Mouse (Mus musculus) liver, embryonic 15.5 days (tissue): ENCODE data around the gene Padi4. TPM values are rescaled to one million over a fixed set of nuclear protein-coding genes. Genes with fewer than 3 reads are reported as not detected.

Source experiments
- ATAC-seq: fragments of 200-750 bp; cut with Nextera tagmentation; 2 replicates; pipeline ENCODE4 v1.8.0; 2017; ENCODE audit warnings: moderate number of reproducible peaks, mild to moderate bottlenecking, moderate library complexity; ENCODE audit not compliant: insufficient read depth
- H3K27ac ChIP-seq: fragments of 300-500 bp; sonication (generic); replicated peaks from 2 replicates; pipeline ENCODE4 v1.5.1; 2015; ENCODE audit warnings: mild to moderate bottlenecking, inconsistent platforms
- H3K27me3 ChIP-seq: fragments of 300-500 bp; sonication (generic); 2 replicates; pipeline ENCODE4 v1.6.1; 2015; ENCODE audit warnings: mild to moderate bottlenecking, inconsistent platforms
- H3K36me3 ChIP-seq: fragments of 300-500 bp; sonication (generic); replicated peaks from 2 replicates; pipeline ENCODE4 v1.6.1; 2015; ENCODE audit warnings: moderate library complexity, mild to moderate bottlenecking, inconsistent platforms
- H3K4me1 ChIP-seq: fragments of 300-500 bp; sonication (generic); replicated peaks from 2 replicates; pipeline ENCODE4 v1.6.1; 2015; ENCODE audit warnings: inconsistent platforms
- H3K4me2 ChIP-seq: fragments of 300-500 bp; sonication (generic); 2 replicates; pipeline ENCODE4 v1.6.1; 2015; ENCODE audit warnings: moderate library complexity, mild to moderate bottlenecking, inconsistent platforms
- H3K4me3 ChIP-seq: fragments of 300-500 bp; sonication (generic); replicated peaks from 2 replicates; pipeline ENCODE4 v1.5.1; 2015; ENCODE audit warnings: mild to moderate bottlenecking, inconsistent platforms
- H3K9ac ChIP-seq: fragments of 300-500 bp; sonication (generic); 2 replicates; pipeline ENCODE4 v1.6.1; 2015; ENCODE audit warnings: moderate library complexity, mild to moderate bottlenecking, inconsistent platforms
- H3K9me3 ChIP-seq: fragments of 300-500 bp; sonication (generic); replicated peaks from 2 replicates; pipeline ENCODE4 v1.6.1; 2016; ENCODE audit warnings: inconsistent platforms
- WGBS: fragments of 180-500 bp; shearing (Covaris S2); methylation state at CpG from one replicate; pipeline ENCODE4 v1.1.7; 2015; ENCODE audit warnings: mixed read lengths; ENCODE audit not compliant: insufficient replicate concordance; 5-methylcytosine and 5-hydroxymethylcytosine counted together
- polyA plus RNA-seq: library from polyadenylated mRNA; unstranded; fragments of >200 nt; fragmentation: Nextera tagmentation; extraction: Ambion mirVana; gene quantifications from 2 replicates; pipeline ENCODE4 v1.2.1, GENCODE M21; 2015

Padi4 gene
- polyA plus RNA-seq, result 2.8 and 4.1 TPM in 2 replicates

GRCm38 (mm10) chr4:140774025-140774800 is at the start of gene Padi4:
TSS of gene Padi4 (minus strand) at chr4:140774236.
- H3K27ac ChIP-seq, result no peak within 1 kb of the TSS
- H3K4me3 ChIP-seq, result 0 out of 2 replicates have a peak within 1 kb of the TSS, but pooled peaks have one; percentile 8
- WGBS, result 70% methylated on average over 21 of the region's 21 CpGs
- no peaks in the 10 kb centered on the region for H3K9me3 ChIP-seq
- no peak within 1 kb of the TSS for H3K4me2 ChIP-seq
- no peaks in the 10 kb centered on the region for H3K36me3 ChIP-seq
- no peaks in the 10 kb centered on the region for H3K27me3 ChIP-seq
- H3K4me1 ChIP-seq, result peaks cover 25% of the 10 kb centered on the region
- no peak within 1 kb of the TSS for H3K9ac ChIP-seq
- ATAC-seq, result no peak

- peaks cover 10% of the 10 kb centered on the region for H3K27me3 ChIP-seq
- no peak overlapping the region for H3K27ac ChIP-seq
- no peak overlapping the region for H3K4me3 ChIP-seq
- H3K4me1 ChIP-seq, result peaks cover 3% of the 10 kb centered on the region
- no peak for ATAC-seq
- WGBS, result 51% methylated on average over 5 of the region's 5 CpGs
- H3K36me3 ChIP-seq, result no peaks in the 10 kb centered on the region
- H3K4me2 ChIP-seq, result no peak overlapping the region
- no peaks in the 10 kb centered on the region for H3K9me3 ChIP-seq
- no peak overlapping the region for H3K9ac ChIP-seq
These were observed 48.0 kb upstream of the Padi4 start for GRCm38 (mm10) chr4:140821988-140822387.

- Histone ChIP-seq H3K27me3 (peaks cover 15% of the 10 kb centered on the region), H3K4me1 (peaks cover 48% of the 10 kb centered on the region), H3K4me3 (no peak overlapping the region), H3K9me3 (no peaks in the 10 kb centered on the region), H3K9ac (no peak overlapping the region), H3K36me3 (no peaks in the 10 kb centered on the region), H3K4me2 (no peak overlapping the region), H3K27ac (no peak overlapping the region)
- 89% methylated on average over 8 of the region's 8 CpGs for WGBS
- no peak for ATAC-seq
These were observed 43.4 kb upstream of the Padi4 start for GRCm38 (mm10) chr4:140817413-140817812.

- Histone ChIP-seq H3K4me3 (no peak overlapping the region), H3K4me2 (peak overlapping the region; percentile 40), H3K27me3 (peaks cover 26% of the 10 kb centered on the region), H3K9me3 (no peaks in the 10 kb centered on the region), H3K9ac (peak overlapping the region; percentile 3; the same call in 1 of the 2 replicates), H3K36me3 (no peaks in the 10 kb centered on the region), H3K4me1 (peaks cover 60% of the 10 kb centered on the region), H3K27ac (no peak overlapping the region)
- WGBS, result 7% methylated on average over 10 of the region's 10 CpGs
- peak; percentile 23; the same call in 1 of the 2 replicates for ATAC-seq
These were observed 42.2 kb upstream of the Padi4 start for GRCm38 (mm10) chr4:140815996-140816917.

- H3K27me3 ChIP-seq, result peaks cover 26% of the 10 kb centered on the region
- 20% methylated on average over 5 of the region's 5 CpGs for WGBS
- peak overlapping the region; percentile 92; the same call in 1 of the 2 replicates for H3K4me2 ChIP-seq
- H3K36me3 ChIP-seq, result no peaks in the 10 kb centered on the region
- no peak for ATAC-seq
- H3K9ac ChIP-seq, result no peak overlapping the region
- peaks cover 66% of the 10 kb centered on the region for H3K4me1 ChIP-seq
- H3K9me3 ChIP-seq, result no peaks in the 10 kb centered on the region
- H3K27ac ChIP-seq, result no peak overlapping the region
- H3K4me3 ChIP-seq, result no peak overlapping the region
These were observed 41.5 kb upstream of the Padi4 start for GRCm38 (mm10) chr4:140815496-140815895.

- peak overlapping the region; percentile 63 for H3K9ac ChIP-seq
- peaks cover 28% of the 10 kb centered on the region for H3K27me3 ChIP-seq
- H3K4me2 ChIP-seq, result peak overlapping the region; percentile 92
- 22% methylated on average over 36 of the region's 36 CpGs for WGBS
- peak overlapping the region; percentile 64 for H3K4me3 ChIP-seq
- no peaks in the 10 kb centered on the region for H3K9me3 ChIP-seq
- peak overlapping the region; percentile 70 for H3K27ac ChIP-seq
- no peaks in the 10 kb centered on the region for H3K36me3 ChIP-seq
- peak; percentile 56 for ATAC-seq
- peaks cover 71% of the 10 kb centered on the region for H3K4me1 ChIP-seq
These were observed 40.5 kb upstream of the Padi4 start for GRCm38 (mm10) chr4:140814241-140815225.

GRCm38 (mm10) chr4:140813358-140814185 is 39.5 kb upstream of the Padi4 start:
- Histone ChIP-seq H3K4me3 (peak overlapping the region; percentile 64), H3K4me1 (peaks cover 80% of the 10 kb centered on the region), H3K9me3 (no peaks in the 10 kb centered on the region), H3K27ac (no peak overlapping the region), H3K4me2 (peak overlapping the region; percentile 92), H3K36me3 (no peaks in the 10 kb centered on the region), H3K27me3 (peaks cover 36% of the 10 kb centered on the region), H3K9ac (no peak overlapping the region)
- no peak for ATAC-seq
- 37% methylated on average over 13 of the region's 13 CpGs for whole genome bisulfite sequencing

GRCm38 (mm10) chr4:140812609-140813008 is 38.6 kb upstream of the Padi4 start:
- no peaks in the 10 kb centered on the region for H3K36me3 ChIP-seq
- no peaks in the 10 kb centered on the region for H3K9me3 ChIP-seq
- ATAC-seq, result no peak
- no peak overlapping the region for H3K4me3 ChIP-seq
- no peak overlapping the region for H3K27ac ChIP-seq
- peak overlapping the region; percentile 39 for H3K4me2 ChIP-seq
- WGBS, result 14% methylated on average over 14 of the region's 14 CpGs
- no peak overlapping the region for H3K9ac ChIP-seq
- peaks cover 40% of the 10 kb centered on the region for H3K27me3 ChIP-seq
- H3K4me1 ChIP-seq, result peaks cover 81% of the 10 kb centered on the region

- no peak for ATAC-seq
- no peak overlapping the region for H3K9ac ChIP-seq
- no peak overlapping the region for H3K27ac ChIP-seq
- whole genome bisulfite sequencing, result 27% methylated on average over 8 of the region's 8 CpGs
- H3K4me2 ChIP-seq, result peak overlapping the region; percentile 39
- H3K4me3 ChIP-seq, result no peak overlapping the region
- peaks cover 43% of the 10 kb centered on the region for H3K27me3 ChIP-seq
- H3K4me1 ChIP-seq, result peaks cover 80% of the 10 kb centered on the region
- no peaks in the 10 kb centered on the region for H3K36me3 ChIP-seq
- no peaks in the 10 kb centered on the region for H3K9me3 ChIP-seq
These were observed 38.2 kb upstream of the Padi4 start for GRCm38 (mm10) chr4:140812191-140812590.
